Mouse (Mus musculus) lung, adult 2 months (tissue): ENCODE measurements at regions not wholly inside any gene's neighbourhood (a gene's known extent, or its start where the extent isn't known, plus 50 kb on each side); places are given as distances from the start of the nearest gene placed in this dataset.

Source experiments
- CTCF ChIP-seq: fragments of 200-500 bp; IDR thresholded peaks from 2 replicates; pipeline ENCODE4 v1.5.1; 2011; ENCODE audit warnings: mild to moderate bottlenecking, low read length, control low read depth; ENCODE audit not compliant: insufficient read depth
- POLR2A ChIP-seq: fragments of 200-500 bp; IDR thresholded peaks from 2 replicates; pipeline ENCODE4 v1.6.1; 2011; ENCODE audit warnings: low read depth, mild to moderate bottlenecking, control low read depth, low read length, borderline replicate concordance; ENCODE audit errors: extremely low read depth

DNA sequence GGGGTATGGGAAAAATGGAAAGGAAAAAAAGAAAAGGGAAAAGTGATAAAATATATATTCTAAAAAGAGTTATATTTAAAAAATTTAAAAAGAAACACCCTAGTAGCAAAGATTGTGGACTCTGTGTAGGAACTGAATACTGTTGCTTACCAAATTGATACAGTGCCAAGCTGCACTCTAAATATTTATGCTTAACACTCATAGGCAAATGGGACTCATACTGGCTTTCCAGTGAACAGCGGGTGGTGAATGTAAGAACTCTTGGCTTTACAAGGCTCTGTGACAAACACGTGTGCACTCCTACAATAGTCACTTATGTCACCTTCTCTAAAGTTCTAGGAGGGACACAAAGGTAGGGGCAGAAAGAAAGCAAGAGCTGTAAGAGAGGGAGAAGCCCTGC lies 1320.8 kb downstream of the Gsdmc2 start:
- TF ChIP-seq CTCF = no peak
- no peak for TF ChIP-seq POLR2A
